Mouse (Mus musculus) lung, embryonic 15.5 days (tissue): ENCODE data around the gene Serpine2. TPM values are rescaled to one million over a fixed set of nuclear protein-coding genes. Genes with fewer than 3 reads are reported as not detected.

Experiments
- ATAC-seq: fragments of 200-750 bp; cut with Nextera tagmentation; 2 replicates; pipeline ENCODE4 v1.8.0; 2017; ENCODE audit warnings: moderate number of reproducible peaks, borderline replicate concordance; ENCODE audit not compliant: low FRiP score, low TSS enrichment; ENCODE audit errors: extremely low read depth
- H3K27ac ChIP-seq: fragments of 300-500 bp; sonication (generic); 2 replicates; pipeline ENCODE4 v1.5.1; 2015; ENCODE audit warnings: moderate library complexity, mild to moderate bottlenecking, inconsistent platforms
- H3K27me3 ChIP-seq: fragments of 300-500 bp; sonication (generic); 2 replicates; pipeline ENCODE4 v1.6.1; 2015; ENCODE audit warnings: inconsistent platforms
- H3K36me3 ChIP-seq: fragments of 300-500 bp; sonication (generic); 2 replicates; pipeline ENCODE4 v1.6.1; 2015; ENCODE audit warnings: inconsistent platforms
- H3K4me1 ChIP-seq: fragments of 300-500 bp; sonication (generic); 2 replicates; pipeline ENCODE4 v1.6.1; 2015; ENCODE audit warnings: inconsistent platforms
- H3K4me2 ChIP-seq: fragments of 300-500 bp; sonication (generic); 2 replicates; pipeline ENCODE4 v1.6.1; 2015; ENCODE audit warnings: inconsistent platforms, mild to moderate bottlenecking, moderate library complexity
- H3K4me3 ChIP-seq: fragments of 300-500 bp; sonication (generic); 2 replicates; pipeline ENCODE4 v1.5.1; 2015; ENCODE audit warnings: mild to moderate bottlenecking, inconsistent platforms
- H3K9ac ChIP-seq: fragments of 300-500 bp; sonication (generic); 2 replicates; pipeline ENCODE4 v1.6.1; 2015; ENCODE audit warnings: inconsistent platforms
- H3K9me3 ChIP-seq: fragments of 300-500 bp; sonication (generic); 2 replicates; pipeline ENCODE4 v1.6.1; 2016; ENCODE audit warnings: inconsistent platforms
- WGBS: fragments of 180-500 bp; shearing (Covaris S2); methylation state at CpG from one replicate; pipeline ENCODE4 v1.1.7; 2015; 5-methylcytosine and 5-hydroxymethylcytosine counted together
- polyA plus RNA-seq: library from polyadenylated mRNA; unstranded; fragments of >200 nt; fragmentation: Nextera tagmentation; extraction: Ambion mirVana; gene quantifications from 2 replicates; pipeline ENCODE4 v1.2.1, GENCODE M21; 2015

The Serpine2 gene
- polyA plus RNA-seq, result 357 TPM in 2 replicates

DNA sequence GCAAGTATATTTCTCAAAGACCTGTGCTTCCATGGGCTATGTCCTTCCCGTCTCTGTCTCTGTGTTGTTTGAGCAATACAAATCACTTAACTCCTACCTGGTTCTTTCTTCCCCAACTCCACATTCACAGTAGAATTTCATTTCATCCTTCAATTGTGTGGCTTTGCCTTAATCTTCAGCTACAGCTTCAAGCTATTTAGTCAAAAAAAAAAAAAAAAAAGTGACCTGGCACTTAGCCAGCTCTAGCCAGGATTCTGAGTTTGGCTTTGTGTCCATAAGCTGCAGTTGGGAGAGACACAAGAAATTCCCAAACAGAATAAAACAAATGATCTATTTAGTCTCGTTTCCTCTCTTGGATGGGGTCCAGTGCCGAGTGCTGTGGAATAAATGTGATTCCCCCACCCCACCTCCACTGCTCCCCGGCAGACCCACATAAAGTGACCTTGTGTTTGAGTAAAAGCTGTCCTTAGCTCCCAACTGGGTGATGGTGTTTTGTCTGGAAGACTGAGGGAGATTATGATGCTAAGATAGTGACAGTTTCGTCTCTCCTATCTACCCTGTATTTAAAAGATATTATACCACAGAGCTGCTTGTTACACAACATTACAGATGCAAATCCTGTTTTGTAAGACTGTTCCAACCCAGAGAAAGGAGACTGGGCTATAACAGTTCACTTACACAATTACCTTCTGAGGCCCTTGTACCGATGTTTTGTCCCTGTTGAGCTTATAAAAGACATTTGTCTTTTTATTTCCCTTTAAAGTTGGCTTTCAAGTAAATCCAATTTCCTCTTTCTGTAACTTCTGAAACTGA is at the start of gene Serpine2:
Gene Serpine2 (minus strand): TSS at position 51 of the 813 bp plus-strand sequence.
- no peak within 1 kb of the TSS for H3K9ac ChIP-seq
- H3K9me3 ChIP-seq, result no peaks in the 10 kb centered on the region
- H3K4me3 ChIP-seq, result 0 out of 2 replicates have a peak within 1 kb of the TSS, but pooled peaks have one; percentile 2
- peak within 1 kb of the TSS; percentile 91 for H3K27ac ChIP-seq
- H3K27me3 ChIP-seq, result no peaks in the 10 kb centered on the region
- WGBS, result 13% methylated on average over 6 of the region's 6 CpGs
- peaks cover 43% of the 10 kb centered on the region for H3K4me1 ChIP-seq
- H3K36me3 ChIP-seq, result no peaks in the 10 kb centered on the region
- ATAC-seq, result peak; percentile 31; the same call in 1 of the 2 replicates
- H3K4me2 ChIP-seq, result peak within 1 kb of the TSS; percentile 90

- H3K4me2 ChIP-seq, result no peak overlapping the region
- H3K36me3 ChIP-seq, result no peaks in the 10 kb centered on the region
- no peak overlapping the region for H3K9ac ChIP-seq
- no peaks in the 10 kb centered on the region for H3K4me1 ChIP-seq
- no peaks in the 10 kb centered on the region for H3K9me3 ChIP-seq
- WGBS, result 61% methylated on average over 4 of the region's 4 CpGs
- no peak overlapping the region for H3K27ac ChIP-seq
- no peak for ATAC-seq
- H3K27me3 ChIP-seq, result no peaks in the 10 kb centered on the region
- no peak overlapping the region for H3K4me3 ChIP-seq
Measured at GRCm38 (mm10) chr1:79907811-79908210, 46.8 kb upstream of the Serpine2 start.

- Histone ChIP-seq H3K4me1 (no peaks in the 10 kb centered on the region), H3K4me3 (no peak overlapping the region), H3K27me3 (no peaks in the 10 kb centered on the region), H3K9me3 (no peaks in the 10 kb centered on the region), H3K36me3 (no peaks in the 10 kb centered on the region), H3K4me2 (no peak overlapping the region), H3K9ac (no peak overlapping the region), H3K27ac (no peak overlapping the region)
- no peak for ATAC-seq
- WGBS, result 23% methylated on average over 3 of the region's 3 CpGs
Measured at GRCm38 (mm10) chr1:79905241-79905640, 44.3 kb upstream of the Serpine2 start.

GRCm38 (mm10) chr1:79902901-79903300 is 41.9 kb upstream of the Serpine2 start:
- Histone ChIP-seq H3K4me1 (no peaks in the 10 kb centered on the region), H3K4me3 (no peak overlapping the region), H3K36me3 (no peaks in the 10 kb centered on the region), H3K27ac (no peak overlapping the region), H3K9me3 (no peaks in the 10 kb centered on the region), H3K27me3 (no peaks in the 10 kb centered on the region), H3K4me2 (no peak overlapping the region), H3K9ac (no peak overlapping the region)
- ATAC-seq, result no peak
- 80% methylated on average over 2 of the region's 2 CpGs for WGBS

- no peak overlapping the region for H3K9ac ChIP-seq
- H3K36me3 ChIP-seq, result no peaks in the 10 kb centered on the region
- H3K4me1 ChIP-seq, result peaks cover 6% of the 10 kb centered on the region; the same call in 1 of the 2 replicates
- 18% methylated on average over 3 of the region's 3 CpGs for WGBS
- no peak overlapping the region for H3K4me2 ChIP-seq
- ATAC-seq, result peak; percentile 42; the same call in 1 of the 2 replicates
- no peaks in the 10 kb centered on the region for H3K27me3 ChIP-seq
- H3K9me3 ChIP-seq, result no peaks in the 10 kb centered on the region
- no peak overlapping the region for H3K27ac ChIP-seq
- H3K4me3 ChIP-seq, result no peak overlapping the region
Measured at GRCm38 (mm10) chr1:79882648-79883047, 21.7 kb upstream of the Serpine2 start.

- H3K9ac ChIP-seq, result no peak overlapping the region
- H3K27ac ChIP-seq, result no peak overlapping the region
- no peaks in the 10 kb centered on the region for H3K9me3 ChIP-seq
- H3K4me1 ChIP-seq, result peaks cover 5% of the 10 kb centered on the region; the same call in 1 of the 2 replicates
- no peaks in the 10 kb centered on the region for H3K36me3 ChIP-seq
- H3K4me3 ChIP-seq, result no peak overlapping the region
- no peaks in the 10 kb centered on the region for H3K27me3 ChIP-seq
- no peak overlapping the region for H3K4me2 ChIP-seq
- 56% methylated on average over 3 of the region's 3 CpGs for WGBS
- ATAC-seq, result no peak
Measured at GRCm38 (mm10) chr1:79874741-79875140, 13.8 kb upstream of the Serpine2 start.

DNA sequence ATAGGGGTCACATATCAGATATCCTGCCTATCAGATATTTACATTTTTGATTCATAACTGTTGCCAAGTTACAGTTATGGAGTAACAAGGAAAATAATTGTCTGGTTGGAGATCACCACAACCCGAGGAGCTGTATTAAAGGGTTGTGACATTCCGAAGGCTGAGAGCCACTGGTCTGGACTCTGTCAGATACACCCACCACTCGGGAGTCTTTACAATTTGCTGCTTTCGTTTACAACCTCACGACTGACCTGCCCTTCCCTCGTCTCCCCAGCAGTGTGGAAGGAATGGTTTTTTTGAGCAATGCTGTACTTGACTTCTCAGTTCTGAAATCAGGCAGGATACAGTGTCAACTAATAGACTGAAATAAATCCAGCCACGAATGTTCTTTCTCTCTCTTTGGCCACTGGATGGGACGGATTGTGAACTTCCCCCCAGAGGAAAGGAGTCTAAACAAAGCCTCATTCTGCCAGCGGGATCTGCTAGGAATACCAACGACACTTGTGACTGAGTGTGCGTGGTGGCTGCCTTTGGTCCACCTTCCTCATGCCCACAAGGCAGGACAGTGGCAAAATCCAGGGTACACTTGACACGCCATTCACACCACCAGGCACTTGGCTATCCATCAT is 455 bp downstream of the Serpine2 start:
- Histone ChIP-seq H3K36me3 (no peaks in the 10 kb centered on the region), H3K9me3 (no peaks in the 10 kb centered on the region), H3K4me2 (peak overlapping the region; percentile 42), H3K4me1 (peaks cover 51% of the 10 kb centered on the region), H3K4me3 (0 out of 2 replicates have a peak overlapping the region, but pooled peaks have one; percentile 2), H3K27me3 (no peaks in the 10 kb centered on the region), H3K9ac (no peak overlapping the region), H3K27ac (peak overlapping the region; percentile 91)
- peak; percentile 76 for ATAC-seq
- 16% methylated on average over 12 of the region's 12 CpGs for WGBS

DNA sequence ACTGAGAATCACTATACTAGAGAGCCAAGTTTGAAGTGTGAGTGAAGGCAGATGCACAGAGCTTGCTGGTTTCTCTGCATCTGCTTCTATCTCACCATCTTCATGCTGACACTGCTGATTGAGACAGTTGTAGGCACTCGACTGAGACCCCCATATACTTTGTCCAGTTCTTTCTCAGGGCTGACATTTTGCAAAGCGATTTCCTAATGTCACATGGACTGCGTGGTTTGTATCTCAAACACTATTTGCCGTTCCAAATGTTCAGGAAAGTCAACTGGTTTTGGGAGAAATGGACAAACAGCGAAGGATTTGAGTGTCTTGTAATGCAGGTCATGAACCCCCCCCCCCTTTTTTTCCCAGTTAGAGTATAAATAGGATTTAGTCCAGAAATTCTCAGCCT is 1.0 kb downstream of the Serpine2 start:
- Histone ChIP-seq H3K27ac (peak overlapping the region; percentile 91), H3K4me1 (peaks cover 51% of the 10 kb centered on the region), H3K9me3 (no peaks in the 10 kb centered on the region), H3K9ac (no peak overlapping the region), H3K4me3 (no peak overlapping the region), H3K4me2 (0 out of 2 replicates have a peak overlapping the region, but pooled peaks have one; percentile 90), H3K36me3 (no peaks in the 10 kb centered on the region), H3K27me3 (no peaks in the 10 kb centered on the region)
- ATAC-seq, result peak; percentile 64
- 36% methylated on average over 5 of the region's 5 CpGs for WGBS

GRCm38 (mm10) chr1:79859026-79859425 is 2.0 kb downstream of the Serpine2 start:
- Histone ChIP-seq H3K27me3 (no peaks in the 10 kb centered on the region), H3K9ac (peak overlapping the region; percentile 73), H3K4me1 (peaks cover 51% of the 10 kb centered on the region), H3K36me3 (no peaks in the 10 kb centered on the region), H3K4me3 (peak overlapping the region; percentile 80), H3K27ac (peak overlapping the region; percentile 91), H3K4me2 (peak overlapping the region; percentile 90), H3K9me3 (no peaks in the 10 kb centered on the region)
- ATAC-seq, result no peak
- WGBS, result 19% methylated on average over 4 of the region's 4 CpGs

GRCm38 (mm10) chr1:79858389-79858994 is 2.5 kb downstream of the Serpine2 start:
- 2% methylated on average over 59 of the region's 76 CpGs for WGBS
- H3K27ac ChIP-seq, result peak overlapping the region; percentile 91

GRCm38 (mm10) chr1:79857681-79858388 is 3.1 kb downstream of the Serpine2 start:
- no peaks in the 10 kb centered on the region for H3K27me3 ChIP-seq
- peaks cover 51% of the 10 kb centered on the region for H3K4me1 ChIP-seq
- H3K27ac ChIP-seq, result peak overlapping the region; percentile 57
- 2% methylated on average over 31 of the region's 32 CpGs for WGBS
- no peak for ATAC-seq
- peak overlapping the region; percentile 90 for H3K4me2 ChIP-seq
- H3K4me3 ChIP-seq, result peak overlapping the region; percentile 80
- H3K9me3 ChIP-seq, result no peaks in the 10 kb centered on the region
- H3K36me3 ChIP-seq, result no peaks in the 10 kb centered on the region
- H3K9ac ChIP-seq, result peak overlapping the region; percentile 73

More at GRCm38 (mm10) chr1:79858389-79858994, 2.5 kb downstream of the Serpine2 start:
- Histone ChIP-seq H3K9ac (peak overlapping the region; percentile 73), H3K27me3 (no peaks in the 10 kb centered on the region), H3K4me1 (peaks cover 51% of the 10 kb centered on the region), H3K4me3 (peak overlapping the region; percentile 80), H3K36me3 (no peaks in the 10 kb centered on the region), H3K9me3 (no peaks in the 10 kb centered on the region), H3K4me2 (peak overlapping the region; percentile 90)
- peak; percentile 40; the same call in 1 of the 2 replicates for ATAC-seq
